ENCODE assay signal across 8 mouse cellular contexts in the genomic region with DNA sequence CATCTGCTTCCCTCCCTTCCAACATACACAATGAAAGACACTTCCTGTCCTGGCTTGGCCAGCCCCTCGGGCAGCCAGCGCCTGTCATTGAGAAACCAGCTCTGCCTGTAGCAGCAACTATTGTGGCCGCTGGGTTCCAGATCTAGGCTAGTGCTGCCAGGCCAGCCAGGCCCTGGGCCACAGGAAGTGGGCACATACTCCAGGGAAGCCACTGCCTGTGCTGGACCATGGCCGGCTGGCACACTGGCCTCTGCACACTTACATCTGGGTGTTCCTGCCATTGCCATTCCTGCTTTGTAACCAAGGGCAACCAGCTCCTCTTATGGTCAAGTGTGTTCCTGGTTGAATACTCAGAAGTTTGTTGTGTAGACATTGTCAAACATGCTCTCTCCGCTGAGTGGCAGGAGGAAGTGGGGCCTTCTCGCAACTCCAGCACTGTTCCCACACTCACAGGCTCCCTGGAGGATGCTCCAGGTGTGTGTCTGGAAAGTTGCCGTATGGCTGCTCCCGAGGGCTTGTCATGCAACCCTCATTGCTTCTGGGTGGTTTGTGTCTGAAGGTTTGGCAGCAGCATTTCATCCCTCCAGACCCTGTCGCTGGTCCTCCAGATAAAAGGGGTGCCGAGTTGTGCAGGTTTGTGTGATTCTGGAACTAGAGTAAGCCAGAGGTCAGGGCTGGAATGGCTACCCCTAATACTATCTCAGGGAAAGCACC. TPM values are rescaled to one million over a fixed set of nuclear protein-coding genes. Genes with fewer than 3 reads are reported as not detected.
DNase-seq lines count a peak whose midpoint lies in the region; ATAC-seq lines count a peak whose summit lies in the region.

No protein-coding gene starts in this region.

- H3K9me3 ChIP-seq in midbrain, embryonic 10.5 days (replicated peaks) = no peaks in the 10 kb centered on the region
- H3K9me3 ChIP-seq in midbrain, embryonic 15.5 days = no peaks in the 10 kb centered on the region
- H3K9me3 ChIP-seq in midbrain, embryonic 14.5 days (ENCODE audit: control insufficient read depth, low read length) = no peaks in the 10 kb centered on the region
- no peaks in the 10 kb centered on the region for H3K9me3 ChIP-seq in liver, embryonic 12.5 days (replicated peaks)

- peak overlapping the region; percentile 61 for H3K27ac ChIP-seq in midbrain, embryonic 10.5 days (replicated peaks)
- no peak overlapping the region for H3K27ac ChIP-seq in midbrain, embryonic 15.5 days
- H3K27ac ChIP-seq in midbrain, embryonic 14.5 days (replicated peaks; ENCODE audit: low read depth, low read length) = 0 out of 2 replicates have a peak overlapping the region, but pooled peaks have one; percentile 20
- H3K27ac ChIP-seq in liver, embryonic 12.5 days = no peak overlapping the region

- WGBS in midbrain, embryonic 10.5 days = 75% methylated on average over 10 of the region's 10 CpGs
- 59% methylated on average over 10 of the region's 10 CpGs for whole genome bisulfite sequencing in midbrain, embryonic 15.5 days
- 63% methylated on average over 10 of the region's 10 CpGs for WGBS in midbrain, embryonic 14.5 days
- 53% methylated on average over 10 of the region's 10 CpGs for WGBS in liver, embryonic 12.5 days (ENCODE audit: insufficient replicate concordance)

- H3K9ac ChIP-seq in midbrain, embryonic 15.5 days = no peak overlapping the region
- H3K9ac ChIP-seq in midbrain, embryonic 14.5 days (replicated peaks; ENCODE audit: low read length) = no peak overlapping the region
- no peak overlapping the region for H3K9ac ChIP-seq in liver, embryonic 12.5 days

- H3K4me2 ChIP-seq in midbrain, embryonic 15.5 days = no peak overlapping the region
- H3K4me2 ChIP-seq in midbrain, embryonic 14.5 days (ENCODE audit: low read length) = no peak overlapping the region
- no peak overlapping the region for H3K4me2 ChIP-seq in liver, embryonic 12.5 days

- intact Hi-C loops in heart, postnatal 14 days (cut with DNase I) = no loop called here

- H3K27me3 ChIP-seq in midbrain, embryonic 10.5 days (ENCODE audit: low read depth, poor library complexity, severe bottlenecking) = peaks cover 30% of the 10 kb centered on the region
- no peaks in the 10 kb centered on the region for H3K27me3 ChIP-seq in midbrain, embryonic 15.5 days (replicated peaks)
- no peaks in the 10 kb centered on the region; the same call in 1 of the 2 replicates for H3K27me3 ChIP-seq in midbrain, embryonic 14.5 days (ENCODE audit: control insufficient read depth, insufficient read depth, low read length)
- peaks cover 30% of the 10 kb centered on the region for H3K27me3 ChIP-seq in liver, embryonic 12.5 days (replicated peaks)

- no peak overlapping the region for H3K4me3 ChIP-seq in midbrain, embryonic 10.5 days
- H3K4me3 ChIP-seq in midbrain, embryonic 15.5 days = no peak overlapping the region
- no peak overlapping the region for H3K4me3 ChIP-seq in midbrain, embryonic 14.5 days (replicated peaks; ENCODE audit: low read depth, low read length)
- no peak overlapping the region for H3K4me3 ChIP-seq in liver, embryonic 12.5 days

- no peak for ATAC-seq in midbrain, embryonic 15.5 days (replicated peaks)
- ATAC-seq in midbrain, embryonic 14.5 days (ENCODE audit: low FRiP score, low TSS enrichment) = no peak
- no peak; the same call in 1 of the 2 replicates for ATAC-seq in liver, embryonic 12.5 days

- DNase-seq in embryo, embryonic 10 days (ENCODE audit: low spot score) = peak; percentile 24
- DNase-seq in embryo, embryonic 10.5 days (ENCODE audit: low spot score) = no peak
- no peak for DNase-seq in midbrain, embryonic 10.5 days (ENCODE audit: low spot score)
- DNase-seq in heart, postnatal 14 days = peak; percentile 14 to 15
- DNase-seq in midbrain, embryonic 14.5 days = no peak
- no peak for DNase-seq in gastrocnemius, postnatal 25 days

- peaks cover 29% of the 10 kb centered on the region for H3K36me3 ChIP-seq in midbrain, embryonic 10.5 days
- H3K36me3 ChIP-seq in midbrain, embryonic 15.5 days (replicated peaks) = peaks cover 10% of the 10 kb centered on the region
- peaks cover 27% of the 10 kb centered on the region for H3K36me3 ChIP-seq in midbrain, embryonic 14.5 days (ENCODE audit: control insufficient read depth, insufficient read depth, low read length)
- peaks cover 27% of the 10 kb centered on the region for H3K36me3 ChIP-seq in liver, embryonic 12.5 days

- H3K4me1 ChIP-seq in midbrain, embryonic 10.5 days = peaks cover 46% of the 10 kb centered on the region
- peaks cover 32% of the 10 kb centered on the region for H3K4me1 ChIP-seq in midbrain, embryonic 15.5 days
- H3K4me1 ChIP-seq in midbrain, embryonic 14.5 days (ENCODE audit: control insufficient read depth, insufficient read depth, low read length) = peaks cover 17% of the 10 kb centered on the region
- H3K4me1 ChIP-seq in liver, embryonic 12.5 days = peaks cover 9% of the 10 kb centered on the region; the same call in 1 of the 2 replicates

RNA-seq across cellular contexts. Expression of gene Rap1gap, which starts 4.0 kb away (rescaled TPM):
- 4.5 and 6.0 TPM in 2 replicates for polyA plus RNA-seq in midbrain, embryonic 10.5 days (2016; fragmentation: Nextera tagmentation; extraction: Ambion mirVana)
- polyA plus RNA-seq in midbrain, embryonic 15.5 days (2015; fragmentation: Nextera tagmentation; extraction: Ambion mirVana) = 85.7 and 88.1 TPM in 2 replicates
- 10 to 100 TPM; 13.9 to 18.3 TPM for total RNA-seq in heart, postnatal 14 days (2021)
- polyA plus RNA-seq in midbrain, embryonic 14.5 days (2014; fragmentation: Nextera tagmentation; extraction: Ambion mirVana) = 57.7 and 60.8 TPM in 2 replicates
- total RNA-seq in gastrocnemius, postnatal 25 days (2021) = 1 to 10 TPM; 8.0 to 9.4 TPM
- 2.2 and 2.3 TPM in 2 replicates for polyA plus RNA-seq in liver, embryonic 12.5 days (2016; fragmentation: Nextera tagmentation; extraction: Ambion mirVana)

Comparison
In these comparisons a context has a peak if more than half of its experiments do, and no peak if none do; other contexts are left out.
1. DNase-seq: peak in embryo, embryonic 10 days (single experiment) and heart, postnatal 14 days (2 of 2); none in embryo, embryonic 10.5 days (single experiment), midbrain, embryonic 10.5 days (single experiment), midbrain, embryonic 14.5 days (single experiment) and gastrocnemius, postnatal 25 days (single experiment).
2. H3K27ac ChIP-seq: peak in midbrain, embryonic 10.5 days (single experiment) and midbrain, embryonic 14.5 days (single experiment); none in midbrain, embryonic 15.5 days (single experiment) and liver, embryonic 12.5 days (single experiment).